25 mouse cellular contexts compared by ENCODE assay signal in the genomic region with DNA sequence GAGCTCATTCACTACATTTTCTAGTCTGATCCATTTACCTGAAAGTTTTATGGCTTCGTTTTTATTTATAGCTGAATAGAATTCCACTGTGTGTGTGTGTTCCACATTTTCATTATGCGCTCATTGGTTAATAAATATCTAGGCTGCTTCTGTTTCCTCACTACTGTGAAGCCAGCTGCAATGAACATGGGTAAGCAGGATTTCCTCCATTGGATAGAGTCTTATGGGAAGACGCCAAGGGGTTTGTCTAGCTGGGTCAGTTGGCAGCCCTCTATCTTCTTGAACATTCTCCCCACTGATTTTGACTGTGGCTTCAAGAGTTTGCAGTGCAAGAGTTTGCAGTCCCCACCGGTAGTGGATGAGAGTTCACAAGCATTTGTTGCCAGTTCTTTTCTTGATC. TPM values are rescaled to one million over a fixed set of nuclear protein-coding genes. Genes with fewer than 3 reads are reported as not detected.
DNase-seq lines count a peak whose midpoint lies in the region; ATAC-seq and TF ChIP-seq lines count a peak whose summit lies in the region.
"Had no signal": no experiment of that assay in that cellular context is flagged by ENCODE, and none has a peak within 500 bp of the region (broad histone marks: within the 10 kb centered on the region; RNA-seq: fewer than 3 reads in every experiment).

No protein-coding gene starts in this region.

- no peaks in the 10 kb centered on the region for H3K27me3 ChIP-seq in heart, embryonic 10.5 days (ENCODE audit: insufficient read depth, poor library complexity, severe bottlenecking)
- no peaks in the 10 kb centered on the region for H3K27me3 ChIP-seq in liver, adult 2 months (ENCODE audit: control insufficient read depth, insufficient read depth, low read length)
- no peaks in the 10 kb centered on the region for H3K27me3 ChIP-seq in liver, embryonic 12.5 days (replicated peaks)
- no peaks in the 10 kb centered on the region for H3K27me3 ChIP-seq in kidney, postnatal 0 days (ENCODE audit: insufficient read depth, low read length)
- H3K27me3 ChIP-seq: embryonic facial prominence, embryonic 15.5 days; heart, embryonic 15.5 days; hindbrain, embryonic 12.5 days; stomach, embryonic 15.5 days had no signal

- no peak for TF ChIP-seq CTCF in liver, adult 2 months (IDR thresholded peaks at IDR 0.05; ENCODE audit: low read depth, low read length)
- no peak for TF ChIP-seq CTCF in kidney, postnatal 0 days (IDR thresholded peaks at IDR 0.05; ENCODE audit: low read depth)

- WGBS in heart, embryonic 10.5 days, result 86% methylated on average over 4 of the region's 4 CpGs
- WGBS in liver, adult 2 months, result 17% methylated on average over 4 of the region's 4 CpGs
- 68% methylated on average over 4 of the region's 4 CpGs for WGBS in liver, embryonic 12.5 days (ENCODE audit: insufficient replicate concordance)
- WGBS in kidney, postnatal 0 days, result 55% methylated on average over 4 of the region's 4 CpGs

- ATAC-seq in liver, embryonic 12.5 days, result no peak
- ATAC-seq in kidney, postnatal 0 days (replicated peaks; ENCODE audit: low FRiP score, low read depth), result no peak
- ATAC-seq in monocyte, adult 5-6 weeks (replicated peaks; ENCODE audit: insufficient number of reproducible peaks, low FRiP score, low TSS enrichment, poor library complexity, severe bottlenecking), result no peak
- ATAC-seq: inflammation-experienced regulatory T-cells, adult 6 months; liver, postnatal 0 days had no signal

- no peaks in the 10 kb centered on the region for H3K4me1 ChIP-seq in heart, embryonic 10.5 days
- peaks cover 19% of the 10 kb centered on the region for H3K4me1 ChIP-seq in liver, adult 2 months (ENCODE audit: control insufficient read depth, insufficient read depth, low read length)
- H3K4me1 ChIP-seq in liver, embryonic 12.5 days, result no peaks in the 10 kb centered on the region
- H3K4me1 ChIP-seq in kidney, postnatal 0 days (replicated peaks; ENCODE audit: insufficient read depth, low read length), result no peaks in the 10 kb centered on the region
- H3K4me1 ChIP-seq: embryonic facial prominence, embryonic 15.5 days; forebrain, embryonic 10.5 days; heart, embryonic 15.5 days; hindbrain, embryonic 12.5 days; stomach, embryonic 15.5 days had no signal

- no peaks in the 10 kb centered on the region for H3K36me3 ChIP-seq in heart, embryonic 10.5 days
- H3K36me3 ChIP-seq in liver, adult 2 months (ENCODE audit: control insufficient read depth, insufficient read depth, low read length), result no peaks in the 10 kb centered on the region
- no peaks in the 10 kb centered on the region for H3K36me3 ChIP-seq in liver, embryonic 12.5 days
- H3K36me3 ChIP-seq in kidney, postnatal 0 days (ENCODE audit: insufficient read depth, low read length), result no peaks in the 10 kb centered on the region
- H3K36me3 ChIP-seq: embryonic facial prominence, embryonic 15.5 days; forebrain, embryonic 10.5 days; heart, embryonic 15.5 days; hindbrain, embryonic 12.5 days; stomach, embryonic 15.5 days had no signal

- no peak for TF ChIP-seq POLR2A in liver, adult 2 months (IDR thresholded peaks at IDR 0.05; ENCODE audit: extremely low read depth, insufficient read depth, low read length)

- peak; percentile 96 for DNase-seq in heart, adult 11 months
- DNase-seq in heart, embryonic 10.5 days (ENCODE audit: low spot score), result no peak
- peak; percentile 91 for DNase-seq in liver, adult 2 months (ENCODE audit: extremely low read depth, low read depth, low spot score)
- DNase-seq in kidney, postnatal 0 days (ENCODE audit: low spot score), result peak; percentile 47
- peak; percentile 11 for DNase-seq in skeletal muscle tissue, adult 2 months (ENCODE audit: low read depth, low spot score)
- DNase-seq in right cerebral cortex, adult 2 months (ENCODE audit: low spot score in 2 of 2), result no peak
- DNase-seq: cerebellum, postnatal 10 days; gastrocnemius, postnatal 10 days; layer of hippocampus, adult 9-11 months; liver, postnatal 0 days; midbrain, embryonic 14.5 days; spleen, adult 18-20 months; thymus, adult 2 months had no signal

- H3K9ac ChIP-seq in liver, adult 2 months (ENCODE audit: low read depth, low read length), result no peak overlapping the region
- no peak overlapping the region for H3K9ac ChIP-seq in liver, embryonic 12.5 days
- H3K9ac ChIP-seq in kidney, postnatal 0 days (ENCODE audit: low read depth, low read length), result no peak overlapping the region
- H3K9ac ChIP-seq: embryonic facial prominence, embryonic 15.5 days; heart, embryonic 15.5 days; hindbrain, embryonic 12.5 days; liver, postnatal 0 days; stomach, embryonic 15.5 days had no signal

- H3K9me3 ChIP-seq in heart, embryonic 10.5 days, result no peaks in the 10 kb centered on the region
- 0 out of 2 replicates have a peak, but pooled peaks cover 4% of the 10 kb centered on the region for H3K9me3 ChIP-seq in liver, embryonic 12.5 days (replicated peaks)
- H3K9me3 ChIP-seq in kidney, postnatal 0 days (replicated peaks; ENCODE audit: low read length), result no peaks in the 10 kb centered on the region
- H3K9me3 ChIP-seq: embryonic facial prominence, embryonic 15.5 days; forebrain, embryonic 10.5 days; heart, embryonic 15.5 days; hindbrain, embryonic 12.5 days; stomach, embryonic 15.5 days had no signal

- H3K4me3 ChIP-seq in heart, embryonic 10.5 days, result no peak overlapping the region
- no peak overlapping the region for H3K4me3 ChIP-seq in liver, adult 2 months (ENCODE audit: insufficient read depth, low read depth, low read length)
- H3K4me3 ChIP-seq in liver, embryonic 12.5 days, result no peak overlapping the region
- H3K4me3 ChIP-seq in kidney, postnatal 0 days (replicated peaks; ENCODE audit: low read depth, low read length), result no peak overlapping the region
- H3K4me3 ChIP-seq: embryonic facial prominence, embryonic 15.5 days; forebrain, embryonic 10.5 days; heart, embryonic 15.5 days; hindbrain, embryonic 12.5 days; stomach, embryonic 15.5 days had no signal

- no peak overlapping the region for H3K27ac ChIP-seq in heart, embryonic 10.5 days
- H3K27ac ChIP-seq in liver, adult 2 months (replicated peaks; ENCODE audit: insufficient read depth, low read depth, low read length), result peak overlapping the region; percentile 74
- H3K27ac ChIP-seq in liver, embryonic 12.5 days, result no peak overlapping the region
- H3K27ac ChIP-seq in kidney, postnatal 0 days, result 0 out of 2 replicates have a peak overlapping the region, but pooled peaks have one; percentile 13
- H3K27ac ChIP-seq: embryonic facial prominence, embryonic 15.5 days; forebrain, embryonic 10.5 days; heart, embryonic 15.5 days; hindbrain, embryonic 12.5 days; stomach, embryonic 15.5 days had no signal

- H3K4me2 ChIP-seq in liver, embryonic 12.5 days, result no peak overlapping the region
- no peak overlapping the region for H3K4me2 ChIP-seq in kidney, postnatal 0 days (ENCODE audit: low read length)
- H3K4me2 ChIP-seq: embryonic facial prominence, embryonic 15.5 days; heart, embryonic 15.5 days; hindbrain, embryonic 12.5 days; stomach, embryonic 15.5 days had no signal

- no peaks in the 10 kb centered on the region for H3K79me2 ChIP-seq in liver, adult 2 months (ENCODE audit: control insufficient read depth, insufficient read depth, low read length)

RNA-seq across cellular contexts. Expression of a gene that starts 51.1 kb away (rescaled TPM):
- 0.05 and 0.11 TPM in 2 replicates for polyA plus RNA-seq in heart, embryonic 10.5 days (2016; fragmentation: Nextera tagmentation; extraction: Ambion mirVana)
- total RNA-seq in liver, adult 2 months (2014; rRNA removed), result 20.6 and 21.2 TPM in 2 replicates
- polyA plus RNA-seq in liver, adult 2 months (2012; rRNA removed), result 4.5 and 5.9 TPM in 2 replicates
- polyA plus RNA-seq in liver, embryonic 12.5 days (2016; fragmentation: Nextera tagmentation; extraction: Ambion mirVana), result 0.12 and 0.19 TPM in 2 replicates
- polyA plus RNA-seq in kidney, postnatal 0 days (2015; fragmentation: Nextera tagmentation; extraction: Ambion mirVana), result 0.74 and 0.80 TPM in 2 replicates
- total RNA-seq in monocyte, adult 5-6 weeks (2017), result 74.7 to 91.8 TPM (median 83.1 TPM) in 3 replicates

RNA-seq across cellular contexts. Expression of a gene that starts 51.5 kb away (rescaled TPM):
- not detected in 2 replicates for polyA plus RNA-seq in heart, embryonic 10.5 days (2016; fragmentation: Nextera tagmentation; extraction: Ambion mirVana)
- total RNA-seq in liver, adult 2 months (2014; rRNA removed), result not detected in 2 replicates
- not detected in 2 replicates for polyA plus RNA-seq in liver, adult 2 months (2012; rRNA removed)
- polyA plus RNA-seq in liver, embryonic 12.5 days (2016; fragmentation: Nextera tagmentation; extraction: Ambion mirVana), result not detected in 2 replicates
- not detected in 2 replicates for polyA plus RNA-seq in kidney, postnatal 0 days (2015; fragmentation: Nextera tagmentation; extraction: Ambion mirVana)
- total RNA-seq in monocyte, adult 5-6 weeks (2017), result not detected in 3 replicates
- total RNA-seq: gastrocnemius, postnatal 10 days; left cerebral cortex, postnatal 10 days; megakaryocyte, adult 5-6 weeks had no signal
- polyA plus RNA-seq: embryonic facial prominence, embryonic 15.5 days; forebrain, embryonic 10.5 days; frontal cortex, adult 2 months; heart, embryonic 15.5 days; hindbrain, embryonic 12.5 days; inflammation-experienced regulatory T-cells, adult 6 months; limb, embryonic 14.5 days; liver, postnatal 0 days; midbrain, embryonic 14.5 days; stomach, embryonic 15.5 days; thymus, adult 2 months had no signal

Comparison
In these comparisons a context has a peak if more than half of its experiments do, and no peak if none do; other contexts are left out.
1. DNase-seq: peak in heart, adult 11 months (single experiment), liver, adult 2 months (single experiment), kidney, postnatal 0 days (single experiment) and skeletal muscle tissue, adult 2 months (single experiment); none in heart, embryonic 10.5 days (single experiment) and right cerebral cortex, adult 2 months (0 of 2).
2. H3K27ac ChIP-seq: peak in liver, adult 2 months (single experiment) and kidney, postnatal 0 days (single experiment); none in heart, embryonic 10.5 days (single experiment) and liver, embryonic 12.5 days (single experiment).